Mouse (Mus musculus): Measurements from ENCODE around the gene Tmem247.

DNA sequence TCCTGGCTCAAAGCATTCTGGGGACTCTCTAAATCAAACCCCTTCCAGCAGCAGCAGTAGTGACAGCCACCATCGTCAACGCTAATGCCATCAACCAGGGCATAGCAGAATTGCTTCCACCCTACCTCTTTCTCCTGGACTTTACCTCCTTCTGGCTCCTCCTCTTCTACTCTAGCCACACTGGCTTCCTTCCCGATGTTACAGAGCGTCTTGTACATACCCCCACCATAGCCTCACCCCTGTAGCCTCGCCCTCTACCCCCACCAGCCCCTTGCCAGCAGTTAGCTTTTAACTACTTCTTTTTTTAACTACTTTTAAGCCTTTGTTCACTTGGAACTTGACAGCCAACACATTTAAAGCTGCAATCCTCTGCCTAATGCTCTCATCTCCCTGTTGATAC lies 17.3 kb upstream of the Tmem247 start:
- TF ChIP-seq EP300 (optimal IDR thresholded peaks at IDR 0.05) (no peak), CTCF (IDR thresholded peaks at IDR 0.05; ENCODE audit: low read depth) (no peak)

All from stomach, postnatal 0 days (tissue).